Mouse (Mus musculus): ENCODE measurements around the gene Sec14l1. TPM values are rescaled to one million over a fixed set of nuclear protein-coding genes. Genes with fewer than 3 reads are reported as not detected.

Sec14l1 gene
- polyA plus RNA-seq, 1 experiment from 2014 or later = 87.6 TPM

GRCm38 (mm10) chr11:117195616-117196015, 80.6 kb downstream of the Sec14l1 start:
- WGBS = 87% methylated on average over 6 of the region's 6 CpGs

GRCm38 (mm10) chr11:117196681-117197080, 81.7 kb downstream of the Sec14l1 start:
- DNase-seq (ENCODE audit: low spot score) (no peak), ATAC-seq (replicated peaks; ENCODE audit: low FRiP score, low read depth) (no peak)
- H3K4me1 ChIP-seq (replicated peaks; ENCODE audit: insufficient read depth, low read length) = 0 out of 2 replicates have a peak, but pooled peaks cover 5% of the 10 kb centered on the region
- no peak for TF ChIP-seq CTCF (IDR thresholded peaks at IDR 0.05; ENCODE audit: low read depth)
- H3K9me3 ChIP-seq (replicated peaks; ENCODE audit: low read length) = no peaks in the 10 kb centered on the region
- no peaks in the 10 kb centered on the region for H3K27me3 ChIP-seq (ENCODE audit: insufficient read depth, low read length)
- no peak overlapping the region for H3K4me2 ChIP-seq (ENCODE audit: low read length)
- no peak overlapping the region for H3K27ac ChIP-seq
- WGBS = 80% methylated on average over 7 of the region's 7 CpGs
- no peak overlapping the region for H3K4me3 ChIP-seq (replicated peaks; ENCODE audit: low read depth, low read length)
- H3K36me3 ChIP-seq (ENCODE audit: insufficient read depth, low read length) = no peaks in the 10 kb centered on the region
- no peak overlapping the region for H3K9ac ChIP-seq (ENCODE audit: low read depth, low read length)

More at GRCm38 (mm10) chr11:117195616-117196015, 80.6 kb downstream of the Sec14l1 start:
- Histone ChIP-seq H3K27ac (no peak overlapping the region), H3K4me2 (ENCODE audit: low read length) (no peak overlapping the region), H3K36me3 (ENCODE audit: insufficient read depth, low read length) (no peaks in the 10 kb centered on the region), H3K9me3 (replicated peaks; ENCODE audit: low read length) (no peaks in the 10 kb centered on the region), H3K4me3 (replicated peaks; ENCODE audit: low read depth, low read length) (no peak overlapping the region), H3K27me3 (ENCODE audit: insufficient read depth, low read length) (no peaks in the 10 kb centered on the region), H3K4me1 (replicated peaks; ENCODE audit: insufficient read depth, low read length) (0 out of 2 replicates have a peak, but pooled peaks cover 7% of the 10 kb centered on the region), H3K9ac (ENCODE audit: low read depth, low read length) (no peak overlapping the region)
- DNase-seq (ENCODE audit: low spot score) (no peak), ATAC-seq (replicated peaks; ENCODE audit: low FRiP score, low read depth) (no peak)
- no peak for TF ChIP-seq CTCF (IDR thresholded peaks at IDR 0.05; ENCODE audit: low read depth)

GRCm38 (mm10) chr11:117198122-117198521, 83.2 kb downstream of the Sec14l1 start:
- Histone ChIP-seq H3K27me3 (ENCODE audit: insufficient read depth, low read length) (no peaks in the 10 kb centered on the region), H3K9me3 (replicated peaks; ENCODE audit: low read length) (no peaks in the 10 kb centered on the region), H3K4me3 (replicated peaks; ENCODE audit: low read depth, low read length) (no peak overlapping the region), H3K9ac (ENCODE audit: low read depth, low read length) (no peak overlapping the region), H3K4me1 (replicated peaks; ENCODE audit: insufficient read depth, low read length) (0 out of 2 replicates have a peak, but pooled peaks cover 5% of the 10 kb centered on the region), H3K27ac (no peak overlapping the region), H3K36me3 (ENCODE audit: insufficient read depth, low read length) (no peaks in the 10 kb centered on the region), H3K4me2 (ENCODE audit: low read length) (no peak overlapping the region)
- ATAC-seq (replicated peaks; ENCODE audit: low FRiP score, low read depth) (no peak), DNase-seq (ENCODE audit: low spot score) (no peak)
- no peak for TF ChIP-seq CTCF (IDR thresholded peaks at IDR 0.05; ENCODE audit: low read depth)
- WGBS = 71% methylated on average over 5 of the region's 5 CpGs

GRCm38 (mm10) chr11:117199282-117200175, 84.6 kb downstream of the Sec14l1 start, which contains the start of gene Sept9:
Sept9 (plus strand) TSS chr11:117199661.
- Histone ChIP-seq H3K36me3 (ENCODE audit: insufficient read depth, low read length) (no peaks in the 10 kb centered on the region), H3K4me1 (replicated peaks; ENCODE audit: insufficient read depth, low read length) (peaks cover 8% of the 10 kb centered on the region; the same call in 1 of the 2 replicates), H3K27me3 (ENCODE audit: insufficient read depth, low read length) (no peaks in the 10 kb centered on the region), H3K27ac (no peak within 1 kb of the TSS), H3K4me3 (replicated peaks; ENCODE audit: low read depth, low read length) (peak within 1 kb of the TSS; percentile 51), H3K9ac (ENCODE audit: low read depth, low read length) (peak within 1 kb of the TSS; percentile 62), H3K4me2 (ENCODE audit: low read length) (peak within 1 kb of the TSS; percentile 81), H3K9me3 (replicated peaks; ENCODE audit: low read length) (no peaks in the 10 kb centered on the region)
- WGBS = 2% methylated on average over 65 of the region's 70 CpGs
- ATAC-seq (replicated peaks; ENCODE audit: low FRiP score, low read depth) (peak; percentile 47), DNase-seq (ENCODE audit: low spot score) (peak; percentile 59)
- no peak for TF ChIP-seq CTCF (IDR thresholded peaks at IDR 0.05; ENCODE audit: low read depth)

GRCm38 (mm10) chr11:117201846-117202245, 86.9 kb downstream of the Sec14l1 start:
- no peak overlapping the region for H3K27ac ChIP-seq
- no peaks in the 10 kb centered on the region for H3K27me3 ChIP-seq (ENCODE audit: insufficient read depth, low read length)
- no peak overlapping the region for H3K4me2 ChIP-seq (ENCODE audit: low read length)
- 92% methylated on average over 12 of the region's 12 CpGs for WGBS
- TF ChIP-seq CTCF (IDR thresholded peaks at IDR 0.05; ENCODE audit: low read depth) = no peak
- no peak for ATAC-seq (replicated peaks; ENCODE audit: low FRiP score, low read depth)
- peaks cover 13% of the 10 kb centered on the region; the same call in 1 of the 2 replicates for H3K4me1 ChIP-seq (replicated peaks; ENCODE audit: insufficient read depth, low read length)
- H3K9me3 ChIP-seq (replicated peaks; ENCODE audit: low read length) = no peaks in the 10 kb centered on the region
- no peak overlapping the region for H3K4me3 ChIP-seq (replicated peaks; ENCODE audit: low read depth, low read length)
- H3K9ac ChIP-seq (ENCODE audit: low read depth, low read length) = no peak overlapping the region
- no peak for DNase-seq (ENCODE audit: low spot score)
- no peaks in the 10 kb centered on the region for H3K36me3 ChIP-seq (ENCODE audit: insufficient read depth, low read length)

GRCm38 (mm10) chr11:117204606-117205005, 89.6 kb downstream of the Sec14l1 start:
- Histone ChIP-seq H3K27ac (no peak overlapping the region), H3K36me3 (ENCODE audit: insufficient read depth, low read length) (no peaks in the 10 kb centered on the region), H3K27me3 (ENCODE audit: insufficient read depth, low read length) (no peaks in the 10 kb centered on the region), H3K4me1 (replicated peaks; ENCODE audit: insufficient read depth, low read length) (peaks cover 10% of the 10 kb centered on the region; the same call in 1 of the 2 replicates), H3K4me2 (ENCODE audit: low read length) (no peak overlapping the region), H3K9ac (ENCODE audit: low read depth, low read length) (no peak overlapping the region), H3K9me3 (replicated peaks; ENCODE audit: low read length) (no peaks in the 10 kb centered on the region), H3K4me3 (replicated peaks; ENCODE audit: low read depth, low read length) (no peak overlapping the region)
- WGBS = 65% methylated on average over 8 of the region's 8 CpGs
- ATAC-seq (replicated peaks; ENCODE audit: low FRiP score, low read depth) (no peak), DNase-seq (ENCODE audit: low spot score) (no peak)
- no peak for TF ChIP-seq CTCF (IDR thresholded peaks at IDR 0.05; ENCODE audit: low read depth)

Data from kidney, postnatal 0 days (tissue).